Mouse (Mus musculus): ENCODE measurements at regions not wholly inside any gene's neighbourhood (a gene's known extent, or its start where the extent isn't known, plus 50 kb on each side); places are given as distances from the start of the nearest gene placed in this dataset.

DNA sequence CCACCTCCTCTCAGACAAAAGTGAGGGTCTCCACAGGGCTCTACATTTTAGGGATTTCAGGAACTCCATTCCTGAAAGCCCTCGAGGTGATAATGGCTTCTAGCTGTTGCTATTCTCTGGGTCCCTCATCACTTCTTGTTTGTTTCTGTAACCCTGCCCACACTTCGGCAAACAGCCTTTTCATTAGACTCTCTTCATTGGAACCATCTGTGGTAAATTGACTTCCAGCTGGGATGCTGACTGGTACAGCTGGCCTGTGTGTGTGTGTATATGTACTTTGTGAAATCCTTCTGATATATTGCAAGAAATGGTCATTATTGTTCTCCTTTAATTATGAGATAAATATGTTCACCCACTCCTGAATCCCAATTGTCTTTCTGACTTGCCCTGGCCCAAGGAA is 50.3 kb downstream of the Gm10192 start:
- Histone ChIP-seq H3K4me3 (replicated peaks; ENCODE audit: low read length) (no peak overlapping the region), H3K9me3 (ENCODE audit: control insufficient read depth, low read length) (no peaks in the 10 kb centered on the region), H3K9ac (ENCODE audit: low read depth, low read length, severe bottlenecking) (no peak overlapping the region), H3K4me1 (ENCODE audit: control insufficient read depth, insufficient read depth, low read length) (no peaks in the 10 kb centered on the region), H3K27ac (replicated peaks; ENCODE audit: low read depth, low read length) (no peak overlapping the region), H3K4me2 (replicated peaks; ENCODE audit: low read depth, low read length, severe bottlenecking) (no peak overlapping the region), H3K27me3 (ENCODE audit: control insufficient read depth, insufficient read depth, low read length) (no peaks in the 10 kb centered on the region), H3K36me3 (ENCODE audit: control insufficient read depth, insufficient read depth, low read length) (no peaks in the 10 kb centered on the region)
- 13% methylated on average over 2 of the region's 2 CpGs for WGBS
- TF ChIP-seq POLR2A (IDR thresholded peaks at IDR 0.05; ENCODE audit: borderline replicate concordance, extremely low read depth, insufficient read depth, insufficient read length), result no peak
- ATAC-seq (ENCODE audit: low FRiP score, low read depth), result no peak
- no peak for DNase-seq (ENCODE audit: low spot score)

- Histone ChIP-seq H3K27me3 (ENCODE audit: control insufficient read depth, insufficient read depth, low read length) (no peaks in the 10 kb centered on the region), H3K27ac (replicated peaks; ENCODE audit: low read depth, low read length) (no peak overlapping the region), H3K9ac (ENCODE audit: low read depth, low read length, severe bottlenecking) (no peak overlapping the region), H3K4me1 (ENCODE audit: control insufficient read depth, insufficient read depth, low read length) (no peaks in the 10 kb centered on the region), H3K4me3 (replicated peaks; ENCODE audit: low read length) (no peak overlapping the region), H3K4me2 (replicated peaks; ENCODE audit: low read depth, low read length, severe bottlenecking) (no peak overlapping the region), H3K36me3 (ENCODE audit: control insufficient read depth, insufficient read depth, low read length) (no peaks in the 10 kb centered on the region), H3K9me3 (ENCODE audit: control insufficient read depth, low read length) (no peaks in the 10 kb centered on the region)
- no peak for TF ChIP-seq POLR2A (IDR thresholded peaks at IDR 0.05; ENCODE audit: borderline replicate concordance, extremely low read depth, insufficient read depth, insufficient read length)
- 63% methylated on average over 4 of the region's 4 CpGs for WGBS
- DNase-seq (ENCODE audit: low spot score) (no peak), ATAC-seq (ENCODE audit: low FRiP score, low read depth) (no peak)
These were observed 55.2 kb downstream of the Gm10192 start for GRCm38 (mm10) chr4:97127780-97128179.

GRCm38 (mm10) chr4:97123861-97124260 is 59.1 kb downstream of the Gm10192 start:
- Histone ChIP-seq H3K9me3 (ENCODE audit: control insufficient read depth, low read length) (no peaks in the 10 kb centered on the region), H3K36me3 (ENCODE audit: control insufficient read depth, insufficient read depth, low read length) (no peaks in the 10 kb centered on the region), H3K27ac (replicated peaks; ENCODE audit: low read depth, low read length) (no peak overlapping the region), H3K27me3 (ENCODE audit: control insufficient read depth, insufficient read depth, low read length) (no peaks in the 10 kb centered on the region), H3K4me1 (ENCODE audit: control insufficient read depth, insufficient read depth, low read length) (0 out of 2 replicates have a peak, but pooled peaks cover 7% of the 10 kb centered on the region), H3K9ac (ENCODE audit: low read depth, low read length, severe bottlenecking) (no peak overlapping the region), H3K4me2 (replicated peaks; ENCODE audit: low read depth, low read length, severe bottlenecking) (no peak overlapping the region), H3K4me3 (replicated peaks; ENCODE audit: low read length) (no peak overlapping the region)
- WGBS, result 61% methylated on average over 1 of the region's 1 CpGs
- no peak for DNase-seq (ENCODE audit: low spot score)
- TF ChIP-seq POLR2A (IDR thresholded peaks at IDR 0.05; ENCODE audit: borderline replicate concordance, extremely low read depth, insufficient read depth, insufficient read length), result no peak
- ATAC-seq (ENCODE audit: low FRiP score, low read depth), result no peak

DNA sequence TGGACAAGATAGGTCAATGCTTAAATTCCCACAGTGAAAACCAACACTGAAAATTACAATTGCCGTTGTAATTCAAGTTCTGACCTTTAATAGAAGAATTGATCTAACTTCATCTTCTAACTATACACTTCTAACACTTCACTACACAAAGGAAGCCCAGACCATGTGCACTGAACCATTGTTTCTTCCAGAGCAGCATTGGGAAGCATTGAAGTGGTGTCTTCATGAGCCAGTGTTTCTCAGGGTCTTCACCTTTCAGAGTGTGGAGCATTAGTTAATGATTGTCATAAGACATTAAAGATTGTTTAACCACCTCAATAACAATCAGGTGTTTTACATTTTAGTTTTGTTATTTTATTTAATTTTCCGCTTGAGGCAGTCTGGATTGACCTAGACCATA is 61.0 kb downstream of the Gm10192 start:
- no peak overlapping the region for H3K4me3 ChIP-seq (replicated peaks; ENCODE audit: low read length)
- no peaks in the 10 kb centered on the region for H3K36me3 ChIP-seq (ENCODE audit: control insufficient read depth, insufficient read depth, low read length)
- H3K27ac ChIP-seq (replicated peaks; ENCODE audit: low read depth, low read length), result no peak overlapping the region
- DNase-seq (ENCODE audit: low spot score), result no peak
- H3K9ac ChIP-seq (ENCODE audit: low read depth, low read length, severe bottlenecking), result no peak overlapping the region
- 89% methylated on average over 2 of the region's 2 CpGs for WGBS
- no peak overlapping the region for H3K4me2 ChIP-seq (replicated peaks; ENCODE audit: low read depth, low read length, severe bottlenecking)
- H3K4me1 ChIP-seq (ENCODE audit: control insufficient read depth, insufficient read depth, low read length), result 0 out of 2 replicates have a peak, but pooled peaks cover 7% of the 10 kb centered on the region
- H3K9me3 ChIP-seq (ENCODE audit: control insufficient read depth, low read length), result no peaks in the 10 kb centered on the region
- no peaks in the 10 kb centered on the region for H3K27me3 ChIP-seq (ENCODE audit: control insufficient read depth, insufficient read depth, low read length)
- ATAC-seq (ENCODE audit: low FRiP score, low read depth), result no peak
- TF ChIP-seq POLR2A (IDR thresholded peaks at IDR 0.05; ENCODE audit: borderline replicate concordance, extremely low read depth, insufficient read depth, insufficient read length), result no peak

DNA sequence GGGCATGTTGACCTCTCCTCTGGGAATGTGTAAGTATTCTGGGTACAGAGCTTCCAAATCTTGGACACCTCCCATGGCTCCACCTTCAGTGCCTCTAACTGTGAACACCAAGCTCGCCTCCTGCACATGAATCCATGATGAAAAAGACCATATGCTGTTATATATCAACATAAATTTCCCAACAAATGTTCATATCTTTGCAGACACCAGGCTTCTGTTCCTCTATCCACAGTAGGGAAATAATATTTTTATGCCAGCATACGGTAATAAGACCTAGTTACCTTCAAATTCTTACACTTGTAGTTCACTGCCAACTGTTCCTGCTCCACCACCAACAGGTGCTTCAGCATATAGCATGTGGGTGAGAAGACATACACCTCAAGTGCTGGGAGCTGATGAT is 63.5 kb downstream of the Gm10192 start:
- H3K4me1 ChIP-seq (ENCODE audit: control insufficient read depth, insufficient read depth, low read length), result 0 out of 2 replicates have a peak, but pooled peaks cover 7% of the 10 kb centered on the region
- H3K4me2 ChIP-seq (replicated peaks; ENCODE audit: low read depth, low read length, severe bottlenecking), result no peak overlapping the region
- H3K9ac ChIP-seq (ENCODE audit: low read depth, low read length, severe bottlenecking), result no peak overlapping the region
- no peaks in the 10 kb centered on the region for H3K9me3 ChIP-seq (ENCODE audit: control insufficient read depth, low read length)
- WGBS, result 68% methylated on average over 2 of the region's 2 CpGs
- H3K36me3 ChIP-seq (ENCODE audit: control insufficient read depth, insufficient read depth, low read length), result no peaks in the 10 kb centered on the region
- no peak for TF ChIP-seq POLR2A (IDR thresholded peaks at IDR 0.05; ENCODE audit: borderline replicate concordance, extremely low read depth, insufficient read depth, insufficient read length)
- no peak for ATAC-seq (ENCODE audit: low FRiP score, low read depth)
- H3K27ac ChIP-seq (replicated peaks; ENCODE audit: low read depth, low read length), result no peak overlapping the region
- H3K4me3 ChIP-seq (replicated peaks; ENCODE audit: low read length), result no peak overlapping the region
- DNase-seq (ENCODE audit: low spot score), result no peak
- H3K27me3 ChIP-seq (ENCODE audit: control insufficient read depth, insufficient read depth, low read length), result no peaks in the 10 kb centered on the region

DNA sequence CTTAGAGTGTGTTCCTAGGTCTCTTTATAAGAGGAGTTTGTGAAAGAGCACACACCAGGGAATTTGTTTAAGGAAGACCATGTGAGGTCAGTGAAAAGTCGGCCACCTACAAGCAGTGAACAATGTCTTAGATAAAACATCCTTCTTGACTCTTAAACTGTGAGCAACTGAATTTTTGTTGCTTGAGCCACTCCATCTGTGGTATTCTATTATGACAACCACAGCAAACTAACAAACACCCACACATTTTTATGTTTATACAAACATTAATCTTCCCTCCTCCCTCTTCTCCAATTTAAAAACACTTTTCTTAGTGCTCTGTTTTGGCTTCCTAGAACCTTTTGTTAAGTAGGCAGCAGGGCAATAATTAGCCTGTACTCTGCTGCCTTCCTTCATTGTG is 66.0 kb downstream of the Gm10192 start:
- no peak overlapping the region for H3K27ac ChIP-seq (replicated peaks; ENCODE audit: low read depth, low read length)
- no peak overlapping the region for H3K4me2 ChIP-seq (replicated peaks; ENCODE audit: low read depth, low read length, severe bottlenecking)
- no peak for TF ChIP-seq POLR2A (IDR thresholded peaks at IDR 0.05; ENCODE audit: borderline replicate concordance, extremely low read depth, insufficient read depth, insufficient read length)
- H3K4me3 ChIP-seq (replicated peaks; ENCODE audit: low read length), result no peak overlapping the region
- no peak overlapping the region for H3K9ac ChIP-seq (ENCODE audit: low read depth, low read length, severe bottlenecking)
- DNase-seq (ENCODE audit: low spot score) (no peak), ATAC-seq (ENCODE audit: low FRiP score, low read depth) (no peak)
- 74% methylated on average over 1 of the region's 1 CpGs for WGBS
- 0 out of 2 replicates have a peak, but pooled peaks cover 7% of the 10 kb centered on the region for H3K4me1 ChIP-seq (ENCODE audit: control insufficient read depth, insufficient read depth, low read length)
- no peaks in the 10 kb centered on the region for H3K36me3 ChIP-seq (ENCODE audit: control insufficient read depth, insufficient read depth, low read length)
- H3K27me3 ChIP-seq (ENCODE audit: control insufficient read depth, insufficient read depth, low read length), result no peaks in the 10 kb centered on the region
- no peaks in the 10 kb centered on the region for H3K9me3 ChIP-seq (ENCODE audit: control insufficient read depth, low read length)
